Mouse (Mus musculus): ENCODE results near the gene Dyrk2. TPM values are rescaled to one million over a fixed set of nuclear protein-coding genes. Genes with fewer than 3 reads are reported as not detected.

Dyrk2 gene
- polyA plus RNA-seq, 1 experiment from 2014 or later = 11.3 TPM

- WGBS = 0% methylated on average over 16 of the region's 16 CpGs
- DNase-seq (ENCODE audit: low spot score) = peak; percentile 82
- Histone ChIP-seq H3K4me2 (ENCODE audit: low read depth, severe bottlenecking) (peak overlapping the region; percentile 89), H3K9ac (ENCODE audit: low read length) (peak overlapping the region; percentile 55), H3K27me3 (ENCODE audit: control insufficient read depth, insufficient read depth, low read length) (no peaks in the 10 kb centered on the region), H3K27ac (replicated peaks; ENCODE audit: low read depth, low read length) (peak overlapping the region; percentile 94), H3K4me1 (ENCODE audit: control insufficient read depth, insufficient read depth, low read length) (peaks cover 14% of the 10 kb centered on the region), H3K4me3 (ENCODE audit: low read depth, low read length) (peak overlapping the region; percentile 87), H3K36me3 (ENCODE audit: control insufficient read depth, insufficient read depth, low read length) (no peaks in the 10 kb centered on the region), H3K9me3 (ENCODE audit: control insufficient read depth, low read length) (no peaks in the 10 kb centered on the region)
- peak; percentile 57 for ATAC-seq (ENCODE audit: insufficient number of reproducible peaks, low FRiP score, low TSS enrichment, low read depth)
Measured at GRCm38 (mm10) chr10:118869591-118870001, 413 bp downstream of the Dyrk2 start.

GRCm38 (mm10) chr10:118868601-118869590, 1.1 kb downstream of the Dyrk2 start:
- Histone ChIP-seq H3K27me3 (ENCODE audit: control insufficient read depth, insufficient read depth, low read length) (no peaks in the 10 kb centered on the region), H3K9me3 (ENCODE audit: control insufficient read depth, low read length) (no peaks in the 10 kb centered on the region), H3K27ac (replicated peaks; ENCODE audit: low read depth, low read length) (peak overlapping the region; percentile 94), H3K36me3 (ENCODE audit: control insufficient read depth, insufficient read depth, low read length) (no peaks in the 10 kb centered on the region), H3K4me1 (ENCODE audit: control insufficient read depth, insufficient read depth, low read length) (peaks cover 14% of the 10 kb centered on the region), H3K4me2 (ENCODE audit: low read depth, severe bottlenecking) (peak overlapping the region; percentile 89), H3K4me3 (ENCODE audit: low read depth, low read length) (peak overlapping the region; percentile 87), H3K9ac (ENCODE audit: low read length) (peak overlapping the region; percentile 99)
- DNase-seq (ENCODE audit: low spot score) (peak; percentile 89), ATAC-seq (ENCODE audit: insufficient number of reproducible peaks, low FRiP score, low TSS enrichment, low read depth) (peak; percentile 91)
- 0% methylated on average over 82 of the region's 130 CpGs for WGBS

GRCm38 (mm10) chr10:118867896-118868600, 2.0 kb downstream of the Dyrk2 start:
- H3K4me1 ChIP-seq (ENCODE audit: control insufficient read depth, insufficient read depth, low read length) = peaks cover 14% of the 10 kb centered on the region
- ATAC-seq (ENCODE audit: insufficient number of reproducible peaks, low FRiP score, low TSS enrichment, low read depth) (peak; percentile 38; the same call in 1 of the 2 replicates), DNase-seq (ENCODE audit: low spot score) (peak; percentile 72)
- H3K36me3 ChIP-seq (ENCODE audit: control insufficient read depth, insufficient read depth, low read length) = no peaks in the 10 kb centered on the region; the same call in 1 of the 2 replicates
- peak overlapping the region; percentile 99 for H3K9ac ChIP-seq (ENCODE audit: low read length)
- under 1% methylated on average over 44 of the region's 62 CpGs for WGBS
- H3K4me3 ChIP-seq (ENCODE audit: low read depth, low read length) = peak overlapping the region; percentile 87
- H3K27me3 ChIP-seq (ENCODE audit: control insufficient read depth, insufficient read depth, low read length) = no peaks in the 10 kb centered on the region
- H3K4me2 ChIP-seq (ENCODE audit: low read depth, severe bottlenecking) = peak overlapping the region; percentile 89
- peak overlapping the region; percentile 94 for H3K27ac ChIP-seq (replicated peaks; ENCODE audit: low read depth, low read length)
- H3K9me3 ChIP-seq (ENCODE audit: control insufficient read depth, low read length) = no peaks in the 10 kb centered on the region

- peak overlapping the region; percentile 87 for H3K4me3 ChIP-seq (ENCODE audit: low read depth, low read length)
- H3K27me3 ChIP-seq (ENCODE audit: control insufficient read depth, insufficient read depth, low read length) = no peaks in the 10 kb centered on the region
- 16% methylated on average over 16 of the region's 16 CpGs for WGBS
- H3K9ac ChIP-seq (ENCODE audit: low read length) = peak overlapping the region; percentile 99
- H3K36me3 ChIP-seq (ENCODE audit: control insufficient read depth, insufficient read depth, low read length) = peaks cover 3% of the 10 kb centered on the region; the same call in 1 of the 2 replicates
- no peaks in the 10 kb centered on the region for H3K9me3 ChIP-seq (ENCODE audit: control insufficient read depth, low read length)
- no peak for DNase-seq (ENCODE audit: low spot score)
- peak overlapping the region; percentile 89 for H3K4me2 ChIP-seq (ENCODE audit: low read depth, severe bottlenecking)
- peaks cover 14% of the 10 kb centered on the region for H3K4me1 ChIP-seq (ENCODE audit: control insufficient read depth, insufficient read depth, low read length)
- ATAC-seq (ENCODE audit: insufficient number of reproducible peaks, low FRiP score, low TSS enrichment, low read depth) = 0 out of 2 replicates have a peak, but pooled peaks have one; percentile 1
- H3K27ac ChIP-seq (replicated peaks; ENCODE audit: low read depth, low read length) = no peak overlapping the region
Measured at GRCm38 (mm10) chr10:118867304-118867895, 2.6 kb downstream of the Dyrk2 start.

GRCm38 (mm10) chr10:118864976-118865375, 5.0 kb downstream of the Dyrk2 start:
- H3K27me3 ChIP-seq (ENCODE audit: control insufficient read depth, insufficient read depth, low read length) = no peaks in the 10 kb centered on the region
- H3K4me3 ChIP-seq (ENCODE audit: low read depth, low read length) = no peak overlapping the region
- H3K27ac ChIP-seq (replicated peaks; ENCODE audit: low read depth, low read length) = no peak overlapping the region
- H3K4me1 ChIP-seq (ENCODE audit: control insufficient read depth, insufficient read depth, low read length) = peaks cover 10% of the 10 kb centered on the region
- WGBS = 93% methylated on average over 7 of the region's 7 CpGs
- peaks cover 24% of the 10 kb centered on the region for H3K36me3 ChIP-seq (ENCODE audit: control insufficient read depth, insufficient read depth, low read length)
- H3K9ac ChIP-seq (ENCODE audit: low read length) = no peak overlapping the region
- H3K9me3 ChIP-seq (ENCODE audit: control insufficient read depth, low read length) = peaks cover 2% of the 10 kb centered on the region; the same call in 1 of the 2 replicates
- ATAC-seq (ENCODE audit: insufficient number of reproducible peaks, low FRiP score, low TSS enrichment, low read depth) (no peak), DNase-seq (ENCODE audit: low spot score) (no peak)
- H3K4me2 ChIP-seq (ENCODE audit: low read depth, severe bottlenecking) = no peak overlapping the region

GRCm38 (mm10) chr10:118863611-118864010, 6.4 kb downstream of the Dyrk2 start:
- DNase-seq (ENCODE audit: low spot score) (no peak), ATAC-seq (ENCODE audit: insufficient number of reproducible peaks, low FRiP score, low TSS enrichment, low read depth) (no peak)
- H3K9ac ChIP-seq (ENCODE audit: low read length) = no peak overlapping the region
- 93% methylated on average over 8 of the region's 8 CpGs for WGBS
- no peak overlapping the region for H3K27ac ChIP-seq (replicated peaks; ENCODE audit: low read depth, low read length)
- peaks cover 31% of the 10 kb centered on the region for H3K36me3 ChIP-seq (ENCODE audit: control insufficient read depth, insufficient read depth, low read length)
- H3K27me3 ChIP-seq (ENCODE audit: control insufficient read depth, insufficient read depth, low read length) = no peaks in the 10 kb centered on the region
- H3K4me1 ChIP-seq (ENCODE audit: control insufficient read depth, insufficient read depth, low read length) = peaks cover 10% of the 10 kb centered on the region
- H3K4me3 ChIP-seq (ENCODE audit: low read depth, low read length) = no peak overlapping the region
- H3K9me3 ChIP-seq (ENCODE audit: control insufficient read depth, low read length) = peaks cover 2% of the 10 kb centered on the region; the same call in 1 of the 2 replicates
- H3K4me2 ChIP-seq (ENCODE audit: low read depth, severe bottlenecking) = no peak overlapping the region

- DNase-seq (ENCODE audit: low spot score) (no peak), ATAC-seq (ENCODE audit: insufficient number of reproducible peaks, low FRiP score, low TSS enrichment, low read depth) (no peak)
- Histone ChIP-seq H3K27ac (replicated peaks; ENCODE audit: low read depth, low read length) (no peak overlapping the region), H3K9ac (ENCODE audit: low read length) (no peak overlapping the region), H3K4me2 (ENCODE audit: low read depth, severe bottlenecking) (no peak overlapping the region), H3K4me3 (ENCODE audit: low read depth, low read length) (no peak overlapping the region), H3K27me3 (ENCODE audit: control insufficient read depth, insufficient read depth, low read length) (no peaks in the 10 kb centered on the region), H3K36me3 (ENCODE audit: control insufficient read depth, insufficient read depth, low read length) (peaks cover 34% of the 10 kb centered on the region), H3K9me3 (ENCODE audit: control insufficient read depth, low read length) (peaks cover 2% of the 10 kb centered on the region; the same call in 1 of the 2 replicates), H3K4me1 (ENCODE audit: control insufficient read depth, insufficient read depth, low read length) (peaks cover 10% of the 10 kb centered on the region)
- WGBS = 85% methylated on average over 4 of the region's 4 CpGs
Measured at GRCm38 (mm10) chr10:118862233-118862632, 7.8 kb downstream of the Dyrk2 start.

Data from limb, embryonic 11.5 days (tissue).